Mouse (Mus musculus) kidney, adult 2 months (tissue): ENCODE measurements around the gene Ocln. TPM values are rescaled to one million over a fixed set of nuclear protein-coding genes. Genes with fewer than 3 reads are reported as not detected.

Experiments
- DNase-seq: peaks from one replicate; pipeline ENCODE4 v3.0.0; 2021
- H3K27ac ChIP-seq: fragments of 200-500 bp; 2 replicates; pipeline ENCODE4 v1.5.1; 2012; ENCODE audit warnings: low read depth, low read length, control low read depth, inconsistent platforms; ENCODE audit not compliant: insufficient read depth
- H3K27me3 ChIP-seq: fragments of 200-500 bp; replicated peaks from 2 replicates; pipeline ENCODE4 v1.6.1; 2012; ENCODE audit warnings: mild to moderate bottlenecking, moderate library complexity, low read length, inconsistent platforms; ENCODE audit not compliant: control insufficient read depth, insufficient read depth
- H3K36me3 ChIP-seq: fragments of 200-500 bp; 2 replicates; pipeline ENCODE4 v1.6.1; 2012; ENCODE audit warnings: mild to moderate bottlenecking, moderate library complexity, low read length, inconsistent platforms; ENCODE audit not compliant: control insufficient read depth, insufficient read depth
- H3K4me1 ChIP-seq: fragments of 200-500 bp; 2 replicates; pipeline ENCODE4 v1.6.1; 2011; ENCODE audit warnings: low read length; ENCODE audit not compliant: control insufficient read depth, insufficient read depth
- H3K4me3 ChIP-seq: fragments of 200-500 bp; 2 replicates; pipeline ENCODE4 v1.5.1; 2011; ENCODE audit warnings: mild to moderate bottlenecking, low read depth, low read length, control low read depth; ENCODE audit not compliant: insufficient read depth
- CTCF ChIP-seq: fragments of 200-500 bp; conservative IDR thresholded peaks from 2 replicates; pipeline ENCODE4 v1.5.1; 2011; ENCODE audit warnings: low read depth, mild to moderate bottlenecking, control low read depth, low read length, moderate library complexity, mixed read lengths; ENCODE audit not compliant: insufficient read depth, insufficient read length
- POLR2A ChIP-seq: fragments of 200-500 bp; IDR thresholded peaks from one replicate; pipeline ENCODE4 v1.6.1; 2011; ENCODE audit warnings: low read depth, low read length, control low read depth
- WGBS: fragments of 180-500 bp; shearing (Covaris S2); methylation state at CpG from one replicate; pipeline ENCODE4 v1.1.7; 2018; 5-methylcytosine and 5-hydroxymethylcytosine counted together
- polyA plus RNA-seq: library from polyadenylated mRNA; depleted of rRNA; stranded (reverse); fragments of >200 nt; gene quantifications from 2 replicates; pipeline ENCODE4 v1.2.3, GENCODE M21; 2012

The Ocln gene
- polyA plus RNA-seq, 1 experiment, result 11.0 TPM

DNA sequence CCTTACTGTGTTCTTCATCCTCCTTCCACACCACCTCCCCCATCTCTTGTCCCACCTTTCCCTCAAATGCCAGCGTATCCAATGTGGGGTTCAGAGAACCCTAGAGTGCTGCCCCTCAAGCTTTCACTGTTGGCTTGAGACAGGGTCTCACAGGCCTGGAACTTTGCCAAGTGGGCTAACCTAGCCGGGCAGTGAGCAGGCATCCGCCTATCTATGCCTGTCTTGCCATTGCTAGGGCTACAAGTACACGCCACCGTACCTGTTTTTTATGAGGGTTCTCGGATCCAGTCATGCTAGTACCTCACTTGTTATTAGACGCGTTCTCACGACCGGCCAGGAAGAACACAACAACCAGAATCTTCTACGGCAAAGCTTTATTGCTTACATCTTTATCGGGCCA lies 36.1 kb upstream of the Ocln start:
- Histone ChIP-seq H3K4me3 (peak overlapping the region; percentile 56), H3K4me1 (no peaks in the 10 kb centered on the region), H3K27ac (peak overlapping the region; percentile 25; the same call in 1 of the 2 replicates), H3K27me3 (no peaks in the 10 kb centered on the region), H3K36me3 (no peaks in the 10 kb centered on the region)
- no peak for DNase-seq
- 74% methylated on average over 12 of the region's 12 CpGs for WGBS
- no peak for TF ChIP-seq POLR2A
- no peak for TF ChIP-seq CTCF

DNA sequence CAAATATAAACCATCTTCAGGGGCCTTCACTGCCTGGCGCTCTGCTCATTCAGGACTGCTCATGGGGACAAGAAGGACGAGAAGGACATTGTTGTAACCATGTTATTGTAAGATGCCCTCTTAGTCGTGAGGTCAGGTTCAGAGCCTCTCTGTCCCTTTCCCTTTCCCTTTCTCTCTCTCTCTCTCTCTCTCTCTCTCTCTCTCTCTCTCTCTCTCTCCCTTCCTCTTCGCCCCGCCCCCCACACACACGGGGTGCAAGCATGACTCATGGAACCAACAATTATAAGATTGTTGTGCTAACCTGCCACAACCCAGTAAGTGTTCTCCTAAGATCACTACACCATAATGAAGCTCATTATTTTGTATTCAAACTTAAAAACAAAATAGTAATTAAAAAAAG lies 29.6 kb upstream of the Ocln start:
- Histone ChIP-seq H3K27me3 (no peaks in the 10 kb centered on the region), H3K36me3 (no peaks in the 10 kb centered on the region), H3K27ac (peak overlapping the region; percentile 80), H3K4me1 (peaks cover 11% of the 10 kb centered on the region; the same call in 1 of the 2 replicates), H3K4me3 (no peak overlapping the region)
- no peak for DNase-seq
- 32% methylated on average over 6 of the region's 6 CpGs for WGBS
- no peak for TF ChIP-seq POLR2A
- no peak for TF ChIP-seq CTCF

DNA sequence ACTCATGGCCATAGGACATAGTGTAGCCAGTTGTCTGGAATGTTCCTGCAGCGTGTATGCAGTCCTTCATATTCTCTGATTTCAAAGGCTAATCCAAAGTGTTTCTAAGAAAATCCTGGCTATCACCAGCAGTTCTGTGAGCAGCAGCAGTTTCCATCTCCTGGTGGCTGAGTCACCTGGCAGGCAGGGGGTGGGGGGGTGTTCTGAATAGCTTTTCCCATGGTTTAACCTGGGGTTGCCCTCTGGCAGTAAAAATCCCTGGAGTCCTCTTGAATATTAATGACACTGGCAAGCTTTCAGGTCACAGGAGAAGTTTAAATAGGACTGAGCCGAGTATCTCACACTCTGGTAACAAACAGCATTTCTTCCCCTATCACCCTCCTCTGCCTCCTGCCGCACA lies 29.2 kb upstream of the Ocln start:
- Histone ChIP-seq H3K4me3 (no peak overlapping the region), H3K27me3 (no peaks in the 10 kb centered on the region), H3K36me3 (no peaks in the 10 kb centered on the region), H3K27ac (peak overlapping the region; percentile 80), H3K4me1 (peaks cover 11% of the 10 kb centered on the region; the same call in 1 of the 2 replicates)
- TF ChIP-seq POLR2A (no peak), CTCF (no peak)
- DNase-seq, result peak; percentile 84
- 13% methylated on average over 3 of the region's 3 CpGs for WGBS

DNA sequence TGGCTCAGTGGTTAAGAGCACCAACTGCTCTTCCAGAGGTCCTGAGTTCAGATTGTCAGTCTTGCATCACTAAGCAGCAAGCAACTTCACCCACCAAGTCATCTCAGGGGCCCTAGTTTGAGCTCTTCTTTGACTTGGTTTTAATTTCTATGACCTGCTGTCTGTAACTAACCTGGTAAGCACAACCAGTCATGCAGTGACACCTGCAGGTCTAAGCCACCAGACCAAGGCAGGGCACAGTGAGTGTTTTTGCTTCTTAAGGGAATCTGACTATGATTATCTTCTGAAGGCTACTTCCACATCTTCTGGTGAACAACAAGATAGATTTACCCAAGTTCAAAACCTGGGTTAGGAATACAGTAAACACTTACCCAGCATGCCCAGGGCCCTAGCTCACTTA lies 27.4 kb upstream of the Ocln start:
- no peak overlapping the region for H3K27ac ChIP-seq
- H3K36me3 ChIP-seq, result no peaks in the 10 kb centered on the region
- H3K4me3 ChIP-seq, result no peak overlapping the region
- H3K27me3 ChIP-seq, result no peaks in the 10 kb centered on the region
- no peak for TF ChIP-seq POLR2A
- peak; percentile 69 for TF ChIP-seq CTCF
- peak; percentile 49 for DNase-seq
- H3K4me1 ChIP-seq, result peaks cover 11% of the 10 kb centered on the region; the same call in 1 of the 2 replicates

DNA sequence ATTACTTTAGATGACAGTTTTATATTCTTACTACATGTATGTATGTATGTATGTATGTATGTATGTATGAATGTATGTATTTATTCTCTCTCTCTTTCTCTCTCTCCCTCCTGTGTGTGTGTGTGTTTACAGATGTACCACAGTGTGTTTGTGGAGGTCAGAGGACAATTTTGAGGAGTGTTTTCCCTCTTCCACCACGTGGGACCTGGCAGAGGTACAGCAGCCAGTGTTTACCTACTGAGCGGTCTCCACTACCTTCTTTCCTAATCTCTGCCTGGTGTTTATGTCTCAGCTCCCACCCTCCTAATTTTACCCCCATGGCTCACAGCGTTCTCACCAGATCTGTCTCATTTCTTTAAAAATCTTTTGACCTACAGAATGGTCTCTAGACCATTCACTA lies 26.7 kb upstream of the Ocln start:
- H3K4me3 ChIP-seq, result no peak overlapping the region
- H3K4me1 ChIP-seq, result peaks cover 11% of the 10 kb centered on the region; the same call in 1 of the 2 replicates
- WGBS, result 60% methylated on average over 3 of the region's 3 CpGs
- H3K27me3 ChIP-seq, result no peaks in the 10 kb centered on the region
- H3K27ac ChIP-seq, result no peak overlapping the region
- no peak for DNase-seq
- H3K36me3 ChIP-seq, result no peaks in the 10 kb centered on the region
- no peak for TF ChIP-seq CTCF
- TF ChIP-seq POLR2A, result no peak

DNA sequence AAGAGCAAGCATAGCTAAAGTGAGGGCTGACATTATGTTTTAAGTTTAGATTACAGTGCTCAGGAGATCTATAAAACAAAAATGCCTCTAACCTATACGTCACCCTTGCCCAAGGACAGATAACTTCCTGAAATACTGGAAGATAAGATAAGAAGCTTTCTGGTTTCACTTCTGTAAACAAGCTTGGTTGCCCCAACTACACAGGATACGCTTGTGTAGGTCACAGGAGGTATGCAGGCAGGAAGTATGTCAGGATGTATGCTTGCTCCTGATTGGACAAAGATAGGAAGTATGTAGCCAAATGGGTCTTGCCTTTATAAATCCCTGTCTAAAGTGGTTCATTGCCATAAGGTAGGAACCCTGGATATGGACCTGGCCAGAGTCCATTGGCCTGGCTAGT lies 23.4 kb upstream of the Ocln start:
- Histone ChIP-seq H3K4me3 (no peak overlapping the region), H3K27me3 (no peaks in the 10 kb centered on the region), H3K4me1 (peaks cover 4% of the 10 kb centered on the region; the same call in 1 of the 2 replicates), H3K36me3 (no peaks in the 10 kb centered on the region), H3K27ac (no peak overlapping the region)
- no peak for TF ChIP-seq CTCF
- TF ChIP-seq POLR2A, result no peak
- no peak for DNase-seq
- 61% methylated on average over 2 of the region's 2 CpGs for WGBS

DNA sequence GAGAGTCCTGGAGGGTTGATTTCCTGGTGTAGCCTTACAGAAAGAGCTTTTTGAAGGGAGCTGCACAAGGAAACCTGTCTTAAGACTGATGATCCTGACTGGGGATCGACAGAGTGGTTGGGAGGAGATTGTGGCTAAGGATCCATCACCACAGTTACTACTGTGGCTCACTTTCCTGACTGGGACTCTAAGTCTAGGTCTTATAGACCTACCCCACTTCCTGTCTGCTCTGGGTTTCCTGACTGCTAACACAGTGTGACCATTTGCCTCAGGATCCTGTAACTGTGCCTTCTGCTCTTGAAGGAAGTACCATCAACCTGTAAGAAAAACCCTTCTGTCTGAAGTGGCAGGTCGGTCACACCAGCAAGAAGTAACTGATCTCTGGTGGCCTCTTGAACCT lies 18.2 kb upstream of the Ocln start:
- TF ChIP-seq CTCF (no peak), POLR2A (no peak)
- Histone ChIP-seq H3K27me3 (no peaks in the 10 kb centered on the region), H3K4me1 (no peaks in the 10 kb centered on the region), H3K36me3 (no peaks in the 10 kb centered on the region), H3K27ac (no peak overlapping the region), H3K4me3 (no peak overlapping the region)
- no peak for DNase-seq
- WGBS, result 58% methylated on average over 2 of the region's 2 CpGs

DNA sequence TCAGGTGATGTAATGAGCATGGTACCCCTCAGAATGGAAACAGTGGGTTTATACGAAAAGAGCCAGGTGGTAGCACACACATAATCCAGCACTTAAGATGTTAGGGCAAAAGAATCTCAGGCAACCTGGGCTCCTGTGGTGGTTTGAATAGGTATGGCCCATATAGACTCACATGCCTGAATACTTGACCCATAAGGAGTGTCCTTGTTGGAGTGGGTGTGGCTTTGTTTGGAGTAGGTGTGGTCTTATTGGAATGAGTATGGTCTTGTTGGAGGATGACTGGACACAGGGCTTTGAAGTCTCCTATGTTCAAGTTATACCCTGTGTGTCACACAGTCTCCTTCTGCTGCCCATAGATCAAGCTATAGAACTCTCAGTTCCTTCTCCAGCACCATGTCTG lies 15.8 kb upstream of the Ocln start:
- no peaks in the 10 kb centered on the region for H3K4me1 ChIP-seq
- no peak overlapping the region for H3K27ac ChIP-seq
- no peak overlapping the region for H3K4me3 ChIP-seq
- 100% methylated on average over 1 of the region's 1 CpGs for WGBS
- no peak for DNase-seq
- no peaks in the 10 kb centered on the region for H3K36me3 ChIP-seq
- H3K27me3 ChIP-seq, result no peaks in the 10 kb centered on the region
- TF ChIP-seq CTCF, result no peak
- TF ChIP-seq POLR2A, result no peak
